Mouse (Mus musculus) gastrocnemius, postnatal 36 days (tissue): ENCODE results near the gene Naa15. TPM values are rescaled to one million over a fixed set of nuclear protein-coding genes. Genes with fewer than 3 reads are reported as not detected.
"Not testable (repeated sequence)": the region's sequence is repeated elsewhere in the genome, so short reads cannot be mapped to it uniquely, and the experiment has no call there.

Source experiments
- DNase-seq, 2 experiments: peaks; one replicate each; pipeline ENCODE4 v3.0.0; 2022
- intact Hi-C: fragments of 180-260 bp; cut with DNase I; formaldehyde crosslinking; loops from one replicate; pipeline ENCODE4 v1.15.1; 2025
- total RNA-seq, 2 experiments: library from RNA; stranded (reverse); gene quantifications; 2 replicates each; pipeline ENCODE4 v1.2.3; 2021

The Naa15 gene
- total RNA-seq, 2 experiments from 2014 or later = 41.0 to 41.6 TPM

- intact Hi-C loops = no loop called here
- no peak for DNase-seq
Observed at GRCm38 (mm10) chr3:51391591-51391990, 23.4 kb upstream of the Naa15 start.

- intact Hi-C loops, DNase-seq: not testable (repeated sequence)
Observed at GRCm38 (mm10) chr3:51393018-51393417, 21.9 kb upstream of the Naa15 start.

- no peak for DNase-seq
- intact Hi-C loops = no loop called here
Observed at GRCm38 (mm10) chr3:51393651-51394050, 21.3 kb upstream of the Naa15 start.

GRCm38 (mm10) chr3:51394881-51395280, 20.1 kb upstream of the Naa15 start:
- intact Hi-C loops = no loop called here
- DNase-seq = no peak

- intact Hi-C loops = no loop called here
- DNase-seq = no peak
Observed at GRCm38 (mm10) chr3:51395461-51396145, 19.3 kb upstream of the Naa15 start.

GRCm38 (mm10) chr3:51396219-51397068, 18.5 kb upstream of the Naa15 start, which contains the start of gene Mgarp:
TSS of gene Mgarp (minus strand) at chr3:51396738.
- intact Hi-C loops = no loop called here
- DNase-seq = peak; percentile 48 to 69

- DNase-seq = no peak
- intact Hi-C loops = no loop called here
Observed at GRCm38 (mm10) chr3:51397700-51398299, 17.1 kb upstream of the Naa15 start.

GRCm38 (mm10) chr3:51398667-51399066, 16.3 kb upstream of the Naa15 start:
- no peak for DNase-seq
- intact Hi-C loops = no loop called here

GRCm38 (mm10) chr3:51399531-51399930, 15.4 kb upstream of the Naa15 start:
- no peak for DNase-seq
- intact Hi-C loops = no loop called here

- intact Hi-C loops = no loop called here
- no peak for DNase-seq
Observed at GRCm38 (mm10) chr3:51400682-51401081, 14.3 kb upstream of the Naa15 start.

GRCm38 (mm10) chr3:51402054-51402453, 12.9 kb upstream of the Naa15 start:
- intact Hi-C loops = not testable (repeated sequence)

GRCm38 (mm10) chr3:51402628-51403027, 12.3 kb upstream of the Naa15 start:
- no peak for DNase-seq
- intact Hi-C loops = no loop called here

More at GRCm38 (mm10) chr3:51402054-51402453, 12.9 kb upstream of the Naa15 start:
- not testable (repeated sequence) for DNase-seq

- intact Hi-C loops = loop anchor here (5.0 kb wide), 1 partner anchor 36 kb away; no protein-coding TSS in a partner anchor
- no peak for DNase-seq
Observed at GRCm38 (mm10) chr3:51407870-51408560, 6.9 kb upstream of the Naa15 start.

GRCm38 (mm10) chr3:51408561-51409183, 6.3 kb upstream of the Naa15 start, which contains the start of gene Ndufc1:
TSS of gene Ndufc1 (minus strand) at chr3:51408988.
- intact Hi-C loops = loop anchor here (5.0 kb wide), 1 partner anchor 36 kb away; no protein-coding TSS in a partner anchor
- peak; percentile 97 for DNase-seq

- DNase-seq = no peak
- intact Hi-C loops = no loop called here
Observed at GRCm38 (mm10) chr3:51412457-51412856, 2.5 kb upstream of the Naa15 start.

GRCm38 (mm10) chr3:51413276-51413675, 1.7 kb upstream of the Naa15 start:
- no peak for DNase-seq
- intact Hi-C loops = no loop called here

- no peak for DNase-seq
- intact Hi-C loops = no loop called here
Observed at GRCm38 (mm10) chr3:51416073-51416363, 1.1 kb downstream of the Naa15 start.

- peak; percentile 24 to 56 for DNase-seq
Observed at GRCm38 (mm10) chr3:51416364-51417134, 1.6 kb downstream of the Naa15 start.

GRCm38 (mm10) chr3:51417135-51417458, 2.1 kb downstream of the Naa15 start:
- DNase-seq = no peak
- intact Hi-C loops = no loop called here

More at GRCm38 (mm10) chr3:51416364-51417134, 1.6 kb downstream of the Naa15 start:
- intact Hi-C loops = no loop called here
